Mouse (Mus musculus) CH12.LX (cell line): ENCODE results near the gene Cdk8. TPM values are rescaled to one million over a fixed set of nuclear protein-coding genes. Genes with fewer than 3 reads are reported as not detected.

Experiments
- DNase-seq: peaks from one replicate; pipeline ENCODE4 v3.0.0-alpha.2; 2013; ENCODE audit errors: extremely low read depth
- H3K27ac ChIP-seq: 2 replicates; pipeline ENCODE4 v1.5.1; 2012; ENCODE audit warnings: low read depth, mild to moderate bottlenecking, control low read depth, moderate library complexity; ENCODE audit not compliant: insufficient read depth
- H3K27me3 ChIP-seq: replicated peaks from 2 replicates; pipeline ENCODE3; 2012; ENCODE audit warnings: inconsistent platforms
- H3K36me3 ChIP-seq, 2 experiments: replicated peaks in 1 of 2; 2 replicates each; pipeline versions ENCODE3 to v1.6.1; 2012; ENCODE audit warnings: inconsistent platforms in 1 of 2, low read length in 1 of 2, mild to moderate bottlenecking in 1 of 2, mixed read lengths in 1 of 2, moderate library complexity in 1 of 2; ENCODE audit not compliant: control insufficient read depth in 1 of 2, insufficient read depth in 1 of 2
- H3K4me1 ChIP-seq, 2 experiments: 2 replicates each; pipeline ENCODE4 v1.6.1; 2012; ENCODE audit warnings: inconsistent platforms in 1 of 2, moderate library complexity in 1 of 2; ENCODE audit not compliant: insufficient read depth in 2 of 2, control insufficient read depth in 1 of 2
- H3K4me2 ChIP-seq: 2 replicates; pipeline ENCODE4 v1.6.1; 2012; ENCODE audit warnings: low read depth, mild to moderate bottlenecking, control low read depth; ENCODE audit not compliant: poor library complexity, insufficient read depth, severe bottlenecking
- H3K4me3 ChIP-seq, 3 experiments: fragments of 150-350 bp in 1 of 3; sonication (generic) in 1 of 3; replicated peaks in 1 of 3; 2 replicates each; pipeline versions ENCODE3 to v1.5.1; 2011 to 2012; ENCODE audit warnings: low read depth in 2 of 3, low read length in 2 of 3, mild to moderate bottlenecking in 2 of 3, moderate library complexity in 2 of 3, control low read depth in 1 of 3, improper control_type of control experiment in 1 of 3, inconsistent platforms in 1 of 3, mixed read lengths in 1 of 3; ENCODE audit not compliant: poor library complexity in 1 of 3
- H3K79me2 ChIP-seq: replicated peaks from 2 replicates; pipeline ENCODE4 v1.6.1; 2012; ENCODE audit warnings: mild to moderate bottlenecking, moderate library complexity; ENCODE audit not compliant: control insufficient read depth, poor library complexity, insufficient read depth, severe bottlenecking; ENCODE audit errors: extremely low read depth
- H3K9ac ChIP-seq: 2 replicates; pipeline ENCODE4 v1.6.1; 2012; ENCODE audit warnings: low read depth, mild to moderate bottlenecking, control low read depth, moderate library complexity; ENCODE audit not compliant: insufficient read depth
- H3K9me3 ChIP-seq: replicated peaks from 2 replicates; pipeline ENCODE3; 2012; ENCODE audit warnings: low read length, inconsistent platforms, mixed read lengths
- CHD1 ChIP-seq: IDR thresholded peaks from 2 replicates; pipeline ENCODE4 v1.6.1; 2012; ENCODE audit warnings: low read depth, low read length, improper control_type of control experiment, inconsistent platforms
- ETS1 ChIP-seq: conservative IDR thresholded peaks from 2 replicates; pipeline ENCODE4 v1.6.1; 2012; ENCODE audit warnings: low read depth, mild to moderate bottlenecking, inconsistent platforms, low read length, improper control_type of control experiment, moderate library complexity
- GABPA ChIP-seq: IDR thresholded peaks from 2 replicates; pipeline ENCODE4 v1.6.1; 2012; ENCODE audit warnings: low read depth, low read length, improper control_type of control experiment, inconsistent platforms; ENCODE audit not compliant: insufficient replicate concordance
- MAFK ChIP-seq: IDR thresholded peaks from 2 replicates; pipeline ENCODE4 v1.6.1; 2011; ENCODE audit warnings: low read length, improper control_type of control experiment; ENCODE audit not compliant: insufficient replicate concordance
- MAX ChIP-seq: IDR thresholded peaks from 2 replicates; pipeline ENCODE4 v1.6.1; 2011; ENCODE audit warnings: low read length, improper control_type of control experiment
- MAZ ChIP-seq: IDR thresholded peaks from 2 replicates; pipeline ENCODE4 v1.6.1; 2012; ENCODE audit warnings: low read depth, mild to moderate bottlenecking, inconsistent platforms, low read length, improper control_type of control experiment, moderate library complexity
- MXI1 ChIP-seq: IDR thresholded peaks from 2 replicates; pipeline ENCODE4 v1.6.1; 2011; ENCODE audit warnings: mild to moderate bottlenecking, low read depth, low read length, improper control_type of control experiment
- NELFE ChIP-seq: IDR thresholded peaks from 2 replicates; pipeline ENCODE4 v1.6.1; 2011; ENCODE audit warnings: low read depth, low read length, improper control_type of control experiment
- NRF1 ChIP-seq: IDR thresholded peaks from 2 replicates; pipeline ENCODE4 v1.6.1; 2014; ENCODE audit warnings: low read depth, mild to moderate bottlenecking, inconsistent platforms, low read length, improper control_type of control experiment, moderate library complexity
- PAX5 ChIP-seq: IDR thresholded peaks from 2 replicates; pipeline ENCODE4 v1.6.1; 2012; ENCODE audit warnings: low read length, inconsistent platforms, mixed read lengths
- POLR2AphosphoS2 ChIP-seq: IDR thresholded peaks from 2 replicates; pipeline ENCODE4 v1.6.1; 2011; ENCODE audit warnings: low read depth, low read length, improper control_type of control experiment
- RCOR1 ChIP-seq: conservative IDR thresholded peaks from 2 replicates; pipeline ENCODE4 v1.6.1; 2012; ENCODE audit warnings: low read depth, mild to moderate bottlenecking, inconsistent platforms, low read length, improper control_type of control experiment
- SMC3 ChIP-seq: IDR thresholded peaks from 2 replicates; pipeline ENCODE4 v1.6.1; 2011; ENCODE audit warnings: low read depth, low read length, improper control_type of control experiment
- USF1 ChIP-seq: IDR thresholded peaks from 2 replicates; pipeline ENCODE4 v1.6.1; 2014; ENCODE audit warnings: low read depth, mild to moderate bottlenecking, inconsistent platforms, low read length, improper control_type of control experiment
- ZC3H11A ChIP-seq: IDR thresholded peaks from 2 replicates; pipeline ENCODE4 v1.6.1; 2012; ENCODE audit warnings: low read depth, mild to moderate bottlenecking, inconsistent platforms, low read length, improper control_type of control experiment
- ZMIZ1 ChIP-seq: IDR thresholded peaks from 2 replicates; pipeline ENCODE4 v1.6.1; 2012; ENCODE audit warnings: low read depth, mild to moderate bottlenecking, inconsistent platforms, low read length, improper control_type of control experiment
- dilution Hi-C: fragments of 300-500 bp; cut with MboI; formaldehyde crosslinking; loops from 2 replicates; pipeline ENCODE4 v1.14.3; 2020; ENCODE audit warnings: low sequenced_read_pairs; ENCODE audit not compliant: extremely low pct_unique_long_range_greater_than_20kb, extremely low pct_ligation_motif_present
- in situ Hi-C: fragments of 300-500 bp; cut with MboI; formaldehyde crosslinking; loops from 3 replicates; pipeline ENCODE4 v1.14.3; 2019; ENCODE audit warnings: low sequenced_read_pairs, low pct_ligation_motif_present, low pct_unique_long_range_greater_than_20kb, mixed read lengths
- polyA plus RNA-seq: library from polyadenylated mRNA; unstranded; fragments of >175 nt; gene quantifications from 2 replicates; pipeline ENCODE4 v1.2.1, GENCODE M21; 2012; ENCODE audit warnings: low read depth; ENCODE audit not compliant: insufficient read length
- total RNA-seq, 2 experiments: library from RNA; depleted of rRNA; stranded (reverse); fragments of 300-350 nt in 1 of 2; fragments of >200 nt in 1 of 2; gene quantifications; 2 replicates each; pipeline ENCODE4 v1.2.3; 2012 to 2014

The Cdk8 gene
- total and polyA plus RNA-seq, 3 experiments, result 52.6 to 99.1 (median 69.9) TPM

GRCm38 (mm10) chr5:146344911-146345686 lies 114.1 kb downstream of the Cdk8 start:
- no peak overlapping the region for H3K4me2 ChIP-seq
- H3K4me1 ChIP-seq, result no peaks in the 10 kb centered on the region; a peak in 1 of 4 replicates
- H3K27ac ChIP-seq, result no peak overlapping the region
- no peaks in the 10 kb centered on the region for H3K79me2 ChIP-seq
- in situ Hi-C loops (no loop called here), dilution Hi-C loops (no loop called here)
- peaks cover 48% of the 10 kb centered on the region for H3K27me3 ChIP-seq
- TF ChIP-seq USF1, result no peak
- TF ChIP-seq SMC3, result no peak
- no peaks in the 10 kb centered on the region for H3K36me3 ChIP-seq
- no peak overlapping the region for H3K9ac ChIP-seq
- no peak for DNase-seq
- no peak overlapping the region for H3K4me3 ChIP-seq
- H3K9me3 ChIP-seq, result no peaks in the 10 kb centered on the region

- no peak overlapping the region for H3K9ac ChIP-seq
- peaks cover 49% of the 10 kb centered on the region for H3K27me3 ChIP-seq
- no peak for DNase-seq
- H3K4me3 ChIP-seq, result no peak overlapping the region
- dilution Hi-C loops, result no loop called here
- no peak overlapping the region for H3K27ac ChIP-seq
- H3K9me3 ChIP-seq, result no peaks in the 10 kb centered on the region
- H3K36me3 ChIP-seq, result no peaks in the 10 kb centered on the region
- H3K79me2 ChIP-seq, result no peaks in the 10 kb centered on the region
- no peak overlapping the region for H3K4me2 ChIP-seq
- H3K4me1 ChIP-seq, result no peaks in the 10 kb centered on the region; a peak in 1 of 4 replicates
- in situ Hi-C loops, result no loop called here
- TF ChIP-seq GABPA (no peak), CHD1 (no peak), ZMIZ1 (no peak), ZC3H11A (no peak), NRF1 (no peak), NELFE (no peak), USF1 (no peak), MXI1 (no peak), POLR2AphosphoS2 (no peak), RCOR1 (no peak), MAX (no peak)
Observed at GRCm38 (mm10) chr5:146347081-146347480, 116.1 kb downstream of the Cdk8 start.

DNA sequence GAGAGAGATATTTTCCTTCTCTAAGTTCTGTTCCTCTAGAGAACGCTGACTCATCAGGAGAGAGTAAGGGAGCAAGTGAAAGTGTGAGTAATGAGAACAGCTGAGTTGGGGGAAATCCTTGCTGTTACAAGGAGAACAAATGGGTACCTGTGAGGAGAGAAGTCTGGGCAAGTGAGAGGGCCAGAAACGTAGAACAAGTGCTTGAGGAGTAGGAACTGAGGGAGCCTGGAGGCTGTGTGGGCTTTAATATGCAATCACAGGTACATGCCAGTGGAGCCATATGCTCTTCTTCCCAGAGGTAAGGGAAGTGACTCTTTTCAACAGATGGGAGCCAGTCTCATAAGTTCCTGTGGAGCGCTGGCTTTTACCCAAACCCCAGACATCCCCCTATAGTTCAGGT lies 118.2 kb downstream of the Cdk8 start:
- DNase-seq, result no peak
- Histone ChIP-seq H3K36me3 (no peaks in the 10 kb centered on the region), H3K4me1 (no peaks in the 10 kb centered on the region; a peak in 1 of 4 replicates), H3K4me2 (no peak overlapping the region), H3K9me3 (no peaks in the 10 kb centered on the region), H3K27ac (no peak overlapping the region), H3K9ac (no peak overlapping the region), H3K79me2 (no peaks in the 10 kb centered on the region), H3K4me3 (no peak overlapping the region), H3K27me3 (peaks cover 54% of the 10 kb centered on the region)
- peak; percentile 75 for TF ChIP-seq ETS1
- TF ChIP-seq PAX5, result no peak
- peak; percentile 78 for TF ChIP-seq MAFK
- TF ChIP-seq MAZ, result no peak
- in situ Hi-C loops (no loop called here), dilution Hi-C loops (no loop called here)
